Mouse (Mus musculus) liver, adult 2 months (tissue): ENCODE measurements around the gene Cdhr4.

Experiments used
- CTCF ChIP-seq: fragments of 200-500 bp; IDR thresholded peaks from 2 replicates; pipeline ENCODE4 v1.5.1; 2011; ENCODE audit warnings: low read depth, low read length, control low read depth
- POLR2A ChIP-seq: fragments of 200-500 bp; IDR thresholded peaks from 2 replicates; pipeline ENCODE4 v1.6.1; 2011; ENCODE audit warnings: low read length, control low read depth; ENCODE audit not compliant: insufficient read depth; ENCODE audit errors: extremely low read depth

- no peak for TF ChIP-seq CTCF
- no peak for TF ChIP-seq POLR2A
Measured at GRCm38 (mm10) chr9:107949922-107950235, 42.4 kb upstream of the Cdhr4 start, which contains the start of gene Traip.
